Mouse (Mus musculus): Measurements from ENCODE around the gene Gm2115. TPM values are rescaled to one million over a fixed set of nuclear protein-coding genes. Genes with fewer than 3 reads are reported as not detected.

Gm2115 gene
- total RNA-seq (2012; rRNA removed) (under 0.01 and 0.04 TPM in 2 replicates), total RNA-seq (2014; rRNA removed) (not detected in 2 replicates), polyA plus RNA-seq (2012; ENCODE audit: insufficient read length, low read depth) (0.14 and 0.15 TPM in 2 replicates)

- dilution Hi-C loops (cut with MboI; ENCODE audit: extremely low pct_ligation_motif_present, extremely low pct_unique_long_range_greater_than_20kb, low sequenced_read_pairs) (no loop called here), in situ Hi-C loops (cut with MboI; ENCODE audit: low pct_ligation_motif_present, low pct_unique_long_range_greater_than_20kb, low sequenced_read_pairs) (no loop called here)
- H3K27me3 ChIP-seq (replicated peaks), result no peaks in the 10 kb centered on the region
- no peak within 1 kb of the TSS for H3K9ac ChIP-seq (ENCODE audit: insufficient read depth, low read depth)
- TF ChIP-seq UBTF (IDR thresholded peaks at IDR 0.05; ENCODE audit: low read depth, low read length) (peak; percentile 81; the same call in 1 of the 2 replicates), MAX (IDR thresholded peaks at IDR 0.05; ENCODE audit: low read length) (no peak)
- H3K4me3 ChIP-seq (replicated peaks in 1 of 3; ENCODE audit: low read depth in 2 of 3, low read length in 2 of 3, poor library complexity in 1 of 3), result peak within 1 kb of the TSS in 1 of 3 experiments; percentile 19
- H3K36me3 ChIP-seq (replicated peaks in 1 of 2; ENCODE audit: control insufficient read depth in 1 of 2, insufficient read depth in 1 of 2, low read length in 1 of 2), result no peaks in the 10 kb centered on the region
- DNase-seq (ENCODE audit: extremely low read depth), result no peak
- H3K9me3 ChIP-seq (replicated peaks; ENCODE audit: low read length), result no peaks in the 10 kb centered on the region
- H3K79me2 ChIP-seq (replicated peaks; ENCODE audit: control insufficient read depth, extremely low read depth, insufficient read depth, poor library complexity, severe bottlenecking), result no peaks in the 10 kb centered on the region
- peak within 1 kb of the TSS; percentile 63 for H3K4me2 ChIP-seq (ENCODE audit: insufficient read depth, low read depth, poor library complexity, severe bottlenecking)
- no peak within 1 kb of the TSS for H3K27ac ChIP-seq (ENCODE audit: insufficient read depth, low read depth)
- peaks cover 2 to 3% of the 10 kb centered on the region in 2 experiments; a peak in 1 of 4 replicates for H3K4me1 ChIP-seq (ENCODE audit: control insufficient read depth in 1 of 2, insufficient read depth in 2 of 2)
Observed at GRCm38 (mm10) chr7:84528796-84529533, at the start of gene Gm2115. TSS of gene Gm2115 (plus strand) at chr7:84528954.

GRCm38 (mm10) chr7:84483447-84484407 is 45.0 kb upstream of the Gm2115 start:
- Histone ChIP-seq H3K9me3 (replicated peaks; ENCODE audit: low read length) (no peaks in the 10 kb centered on the region), H3K79me2 (replicated peaks; ENCODE audit: control insufficient read depth, extremely low read depth, insufficient read depth, poor library complexity, severe bottlenecking) (no peaks in the 10 kb centered on the region), H3K4me2 (ENCODE audit: insufficient read depth, low read depth, poor library complexity, severe bottlenecking) (no peak overlapping the region), H3K27ac (ENCODE audit: insufficient read depth, low read depth) (no peak overlapping the region), H3K4me3 (replicated peaks in 1 of 3; ENCODE audit: low read depth in 2 of 3, low read length in 2 of 3, poor library complexity in 1 of 3) (no peak overlapping the region), H3K36me3 (replicated peaks in 1 of 2; ENCODE audit: control insufficient read depth in 1 of 2, insufficient read depth in 1 of 2, low read length in 1 of 2) (no peaks in the 10 kb centered on the region), H3K27me3 (replicated peaks) (no peaks in the 10 kb centered on the region), H3K9ac (ENCODE audit: insufficient read depth, low read depth) (no peak overlapping the region), H3K4me1 (ENCODE audit: control insufficient read depth in 1 of 2, insufficient read depth in 2 of 2) (peaks cover 0 to 7% of the 10 kb centered on the region in 2 experiments; a peak in 2 of 4 replicates)
- in situ Hi-C loops (cut with MboI; ENCODE audit: low pct_ligation_motif_present, low pct_unique_long_range_greater_than_20kb, low sequenced_read_pairs) (no loop called here), dilution Hi-C loops (cut with MboI; ENCODE audit: extremely low pct_ligation_motif_present, extremely low pct_unique_long_range_greater_than_20kb, low sequenced_read_pairs) (no loop called here)
- TF ChIP-seq ZMIZ1 (IDR thresholded peaks at IDR 0.05; ENCODE audit: low read depth, low read length) (no peak), CTCF (conservative IDR thresholded peaks at IDR 0.05 in 1 of 2, IDR thresholded peaks at IDR 0.05 in 1 of 2; ENCODE audit: low read depth in 2 of 2, low read length in 2 of 2) (no peak), ZKSCAN1 (IDR thresholded peaks at IDR 0.05; ENCODE audit: borderline replicate concordance, low read depth, low read length) (no peak), ZC3H11A (IDR thresholded peaks at IDR 0.05; ENCODE audit: low read depth, low read length) (no peak), RAD21 (IDR thresholded peaks at IDR 0.05; ENCODE audit: low read depth, low read length) (no peak), NRF1 (IDR thresholded peaks at IDR 0.05; ENCODE audit: low read depth, low read length) (no peak), PAX5 (IDR thresholded peaks at IDR 0.05; ENCODE audit: low read length) (no peak), KAT2A (IDR thresholded peaks at IDR 0.05; ENCODE audit: insufficient replicate concordance, low read length) (no peak), JUN (IDR thresholded peaks at IDR 0.05; ENCODE audit: insufficient read depth, low read depth, low read length) (no peak), MYC (IDR thresholded peaks at IDR 0.05; ENCODE audit: low read depth, low read length) (no peak), E2F4 (IDR thresholded peaks at IDR 0.05; ENCODE audit: insufficient replicate concordance, low read depth, low read length) (no peak), MAX (IDR thresholded peaks at IDR 0.05; ENCODE audit: low read length) (no peak), ETS1 (conservative IDR thresholded peaks at IDR 0.05; ENCODE audit: low read depth, low read length) (no peak), POLR2A (IDR thresholded peaks at IDR 0.05; ENCODE audit: low read depth, low read length) (no peak)
- DNase-seq (ENCODE audit: extremely low read depth), result no peak

Data from CH12.LX (cell line).